In the genomic region with DNA sequence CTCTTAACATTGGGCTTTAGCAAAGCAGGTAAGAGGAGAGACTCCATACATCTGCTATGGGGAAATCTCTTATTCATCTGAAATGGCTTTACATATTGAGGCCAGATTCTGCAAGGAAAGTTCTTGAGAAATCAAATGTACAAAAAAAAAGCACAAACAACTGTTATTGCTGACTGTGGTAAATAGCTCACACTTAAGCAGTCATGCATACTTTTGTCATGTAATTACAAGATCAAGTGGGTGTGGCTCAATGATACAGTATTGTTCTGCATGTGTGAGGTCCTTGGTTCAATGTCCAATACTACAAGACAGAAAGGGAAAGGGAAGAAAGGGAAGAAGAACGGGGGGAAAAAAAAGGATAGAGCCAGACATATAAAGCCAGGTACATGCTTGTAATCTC, we compare ENCODE assay signal across 22 mouse cellular contexts.
"Had no signal": no experiment of that assay in that cellular context is flagged by ENCODE, and none has a peak within 500 bp of the region (broad histone marks: within the 10 kb centered on the region; RNA-seq: fewer than 3 reads in every experiment).

No protein-coding gene starts in this region.

- H3K9me3 ChIP-seq: limb, embryonic 12.5 days; limb, embryonic 15.5 days; lung, embryonic 15.5 days; megakaryocyte, embryonic 14.5 days; midbrain, embryonic 12.5 days; midbrain, embryonic 15.5 days; neural tube, embryonic 12.5 days; neural tube, embryonic 15.5 days; stomach, embryonic 15.5 days had no signal

- ATAC-seq: liver, postnatal 0 days; midbrain, embryonic 15.5 days had no signal

- H3K9ac ChIP-seq: limb, embryonic 12.5 days; limb, embryonic 15.5 days; liver, embryonic 14.5 days; liver, postnatal 0 days; lung, embryonic 15.5 days; midbrain, embryonic 12.5 days; midbrain, embryonic 15.5 days; neural tube, embryonic 12.5 days; neural tube, embryonic 15.5 days; stomach, embryonic 15.5 days had no signal

- H3K4me2 ChIP-seq: limb, embryonic 12.5 days; limb, embryonic 15.5 days; liver, embryonic 11.5 days; lung, embryonic 15.5 days; midbrain, embryonic 12.5 days; midbrain, embryonic 15.5 days; neural tube, embryonic 12.5 days; neural tube, embryonic 15.5 days; stomach, embryonic 15.5 days had no signal

- H3K27me3 ChIP-seq: limb, embryonic 12.5 days; limb, embryonic 15.5 days; lung, embryonic 15.5 days; midbrain, embryonic 12.5 days; midbrain, embryonic 15.5 days; neural tube, embryonic 12.5 days; neural tube, embryonic 15.5 days; stomach, embryonic 15.5 days had no signal

- H3K27ac ChIP-seq: kidney, postnatal 0 days; left cerebral cortex, adult 2 months; limb, embryonic 12.5 days; limb, embryonic 15.5 days; liver, embryonic 14.5 days; lung, embryonic 15.5 days; midbrain, embryonic 12.5 days; midbrain, embryonic 15.5 days; neural tube, embryonic 12.5 days; neural tube, embryonic 15.5 days; stomach, embryonic 15.5 days had no signal

- H3K4me1 ChIP-seq: limb, embryonic 12.5 days; limb, embryonic 15.5 days; lung, embryonic 15.5 days; megakaryocyte, embryonic 14.5 days; midbrain, embryonic 12.5 days; midbrain, embryonic 15.5 days; neural tube, embryonic 12.5 days; neural tube, embryonic 15.5 days; stomach, embryonic 15.5 days had no signal

- H3K4me3 ChIP-seq: left cerebral cortex, adult 2 months; limb, embryonic 12.5 days; limb, embryonic 15.5 days; lung, embryonic 15.5 days; megakaryocyte, embryonic 14.5 days; midbrain, embryonic 12.5 days; midbrain, embryonic 15.5 days; neural tube, embryonic 12.5 days; neural tube, embryonic 15.5 days; stomach, embryonic 15.5 days had no signal

- DNase-seq: kidney, postnatal 36 days; layer of hippocampus, postnatal 36 days; left cerebral cortex, postnatal 4 days; liver, postnatal 0 days; lung, postnatal 10 days; right cerebral cortex, adult 18-20 months; right cerebral cortex, postnatal 14 days; right cerebral cortex, postnatal 4 days; thymus, postnatal 25 days had no signal

- H3K36me3 ChIP-seq: limb, embryonic 12.5 days; limb, embryonic 15.5 days; lung, embryonic 15.5 days; midbrain, embryonic 12.5 days; midbrain, embryonic 15.5 days; neural tube, embryonic 12.5 days; neural tube, embryonic 15.5 days; stomach, embryonic 15.5 days had no signal
